Mouse (Mus musculus): Measurements from ENCODE around the gene Mical2.

DNA sequence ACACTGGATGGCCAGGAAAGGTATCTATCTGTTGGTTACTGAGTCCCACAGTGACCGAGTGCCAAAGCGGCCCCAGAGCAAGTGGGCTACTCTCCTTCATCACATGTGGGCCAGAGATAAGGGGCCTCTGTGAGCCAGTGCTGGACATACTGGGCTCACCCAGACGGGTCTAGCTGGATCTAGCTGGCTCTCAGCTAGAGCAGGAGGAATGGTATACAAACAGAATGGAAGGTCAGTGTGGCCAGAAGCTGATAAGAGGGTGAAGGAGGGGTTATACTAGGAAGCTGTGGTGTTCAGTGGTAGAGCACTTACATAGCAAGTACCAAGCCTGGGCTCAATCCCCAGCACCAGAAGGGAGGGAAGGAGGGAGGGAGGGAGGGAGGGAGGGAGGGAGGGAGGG lies 140.2 kb downstream of the Mical2 start:
- TF ChIP-seq CTCF (IDR thresholded peaks at IDR 0.05; ENCODE audit: low read depth) (no peak), EP300 (IDR thresholded peaks at IDR 0.05; ENCODE audit: low read depth) (no peak)

Data from liver, postnatal 0 days (tissue).